Mouse (Mus musculus) megakaryocyte, embryonic 14.5 days (primary cell): ENCODE data around the gene Dnah6.

Experiments used
- FLI1 ChIP-seq: IDR thresholded peaks from 2 replicates; pipeline ENCODE4 v1.6.1; 2012; ENCODE audit warnings: low read length, inconsistent platforms, mixed read lengths
- GATA1 ChIP-seq: IDR thresholded peaks from 3 replicates; pipeline ENCODE4 v1.6.1; 2012; ENCODE audit warnings: mixed read lengths, low read length, inconsistent platforms, borderline replicate concordance

DNA sequence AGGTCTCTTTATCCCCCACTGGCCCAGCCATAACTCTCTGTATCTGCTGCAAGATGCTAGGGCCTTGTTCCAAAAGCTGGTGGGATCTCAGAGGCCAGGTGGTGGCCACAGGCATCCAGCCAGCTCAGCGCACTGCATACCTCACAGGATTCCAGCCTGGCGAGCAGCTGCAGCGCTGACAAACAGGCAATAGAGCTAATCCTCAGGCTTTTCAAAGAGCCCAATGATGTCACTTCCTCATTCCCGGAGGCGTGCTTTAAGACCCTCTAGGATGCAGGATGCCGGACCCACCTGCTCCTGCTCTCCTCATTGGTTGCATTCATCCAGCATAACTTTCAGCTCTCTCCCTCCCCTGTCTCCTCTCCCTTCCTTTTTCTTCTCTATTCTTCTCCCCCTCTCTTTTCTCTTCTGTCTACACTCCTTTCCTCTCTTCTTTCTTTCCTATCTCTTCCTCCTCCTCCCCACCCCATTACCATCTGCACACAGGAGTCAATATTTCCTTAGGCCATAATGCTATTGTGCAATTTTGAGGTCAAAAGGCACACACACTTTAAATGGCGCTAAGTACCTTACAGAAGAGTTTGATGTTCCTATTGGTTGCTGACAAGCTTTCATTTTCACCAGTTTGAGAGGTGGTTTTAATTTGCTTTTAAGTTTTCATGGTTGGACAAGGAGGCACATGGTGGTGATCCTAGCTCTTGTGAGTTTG, 232.3 kb downstream of the Dnah6 start:
- TF ChIP-seq FLI1, result no peak
- no peak for TF ChIP-seq GATA1
